Mouse (Mus musculus): ENCODE measurements around the gene Sh3bgrl2. TPM values are rescaled to one million over a fixed set of nuclear protein-coding genes. Genes with fewer than 3 reads are reported as not detected.

Gene Sh3bgrl2
- polyA plus RNA-seq, 1 experiment: 12.1 TPM

GRCm38 (mm10) chr9:83615912-83616585 is 67.9 kb downstream of the Sh3bgrl2 start:
- no peak for DNase-seq
- WGBS: 29% methylated on average over 6 of the region's 6 CpGs
- no peak overlapping the region for H3K27ac ChIP-seq (ENCODE audit: insufficient read depth, low read depth, low read length)

DNA sequence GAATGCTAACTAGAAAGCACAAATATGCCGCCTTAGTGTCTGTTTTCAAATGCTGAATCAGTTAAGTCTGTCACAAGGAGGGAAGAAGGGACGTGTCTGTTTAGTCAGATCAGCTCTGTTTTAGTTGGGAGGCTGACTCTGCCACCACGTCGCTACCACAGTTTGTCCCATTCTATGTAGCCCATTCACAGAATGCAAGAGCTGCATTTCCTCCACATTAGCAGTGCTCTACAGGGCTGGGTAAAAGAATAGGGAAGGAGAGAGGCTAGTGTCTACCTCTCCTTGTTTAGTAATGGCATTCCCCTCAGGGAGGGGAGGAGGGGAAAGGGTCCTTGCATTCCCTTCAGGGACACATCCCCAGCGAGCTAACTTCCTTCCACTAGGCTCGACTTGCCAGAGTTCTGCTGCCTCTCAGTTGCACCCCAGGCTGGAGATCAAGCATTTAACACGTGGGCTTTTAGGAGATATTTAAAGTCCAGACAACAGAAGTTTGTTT is 68.5 kb downstream of the Sh3bgrl2 start:
- Histone ChIP-seq H3K4me3 (ENCODE audit: insufficient read depth, low read depth, low read length) (no peak overlapping the region), H3K27me3 (replicated peaks; ENCODE audit: control insufficient read depth, insufficient read depth, low read length) (no peaks in the 10 kb centered on the region), H3K4me1 (ENCODE audit: control insufficient read depth, insufficient read depth, low read length) (no peaks in the 10 kb centered on the region; the same call in 1 of the 2 replicates), H3K36me3 (ENCODE audit: control insufficient read depth, insufficient read depth, low read length) (no peaks in the 10 kb centered on the region), H3K27ac (ENCODE audit: insufficient read depth, low read depth, low read length) (no peak overlapping the region)
- 13% methylated on average over 7 of the region's 7 CpGs for WGBS
- no peak for DNase-seq
- TF ChIP-seq CTCF (conservative IDR thresholded peaks at IDR 0.05; ENCODE audit: insufficient read depth, insufficient read length, low read depth, low read length) (no peak), POLR2A (IDR thresholded peaks at IDR 0.05; ENCODE audit: low read depth, low read length) (no peak)

More at GRCm38 (mm10) chr9:83615912-83616585, 67.9 kb downstream of the Sh3bgrl2 start:
- Histone ChIP-seq H3K36me3 (ENCODE audit: control insufficient read depth, insufficient read depth, low read length) (no peaks in the 10 kb centered on the region), H3K27me3 (replicated peaks; ENCODE audit: control insufficient read depth, insufficient read depth, low read length) (no peaks in the 10 kb centered on the region), H3K4me3 (ENCODE audit: insufficient read depth, low read depth, low read length) (no peak overlapping the region), H3K4me1 (ENCODE audit: control insufficient read depth, insufficient read depth, low read length) (no peaks in the 10 kb centered on the region; the same call in 1 of the 2 replicates)
- TF ChIP-seq CTCF (conservative IDR thresholded peaks at IDR 0.05; ENCODE audit: insufficient read depth, insufficient read length, low read depth, low read length): no peak
- TF ChIP-seq POLR2A (IDR thresholded peaks at IDR 0.05; ENCODE audit: low read depth, low read length): no peak

DNA sequence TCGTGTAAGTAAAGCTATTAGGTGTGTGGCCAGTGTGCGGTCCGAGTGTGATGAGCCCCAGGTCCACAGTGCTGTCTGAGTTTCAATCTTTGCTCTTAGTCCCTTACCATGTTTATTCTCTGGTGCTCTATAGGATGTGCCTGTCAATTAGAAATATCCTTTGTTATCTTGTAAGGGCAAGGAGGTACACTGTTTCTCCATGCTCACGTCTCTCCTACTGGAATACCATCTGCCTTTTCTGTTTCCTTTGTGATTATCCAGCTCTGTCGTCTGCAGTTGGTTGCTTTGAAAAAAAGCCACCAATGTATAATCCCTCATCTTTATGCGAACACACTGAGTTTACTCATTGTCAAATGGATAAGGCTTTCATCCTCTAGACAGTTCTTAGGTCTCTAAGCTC is 75.3 kb downstream of the Sh3bgrl2 start:
- DNase-seq: no peak
- Histone ChIP-seq H3K4me3 (ENCODE audit: insufficient read depth, low read depth, low read length) (no peak overlapping the region), H3K27me3 (replicated peaks; ENCODE audit: control insufficient read depth, insufficient read depth, low read length) (no peaks in the 10 kb centered on the region), H3K4me1 (ENCODE audit: control insufficient read depth, insufficient read depth, low read length) (no peaks in the 10 kb centered on the region), H3K36me3 (ENCODE audit: control insufficient read depth, insufficient read depth, low read length) (no peaks in the 10 kb centered on the region), H3K27ac (ENCODE audit: insufficient read depth, low read depth, low read length) (no peak overlapping the region)
- 74% methylated on average over 6 of the region's 6 CpGs for WGBS
- TF ChIP-seq POLR2A (IDR thresholded peaks at IDR 0.05; ENCODE audit: low read depth, low read length) (no peak), CTCF (conservative IDR thresholded peaks at IDR 0.05; ENCODE audit: insufficient read depth, insufficient read length, low read depth, low read length) (no peak)

GRCm38 (mm10) chr9:83624193-83624592 is 76.1 kb downstream of the Sh3bgrl2 start:
- Histone ChIP-seq H3K4me3 (ENCODE audit: insufficient read depth, low read depth, low read length) (no peak overlapping the region), H3K36me3 (ENCODE audit: control insufficient read depth, insufficient read depth, low read length) (no peaks in the 10 kb centered on the region), H3K27me3 (replicated peaks; ENCODE audit: control insufficient read depth, insufficient read depth, low read length) (no peaks in the 10 kb centered on the region), H3K27ac (ENCODE audit: insufficient read depth, low read depth, low read length) (no peak overlapping the region), H3K4me1 (ENCODE audit: control insufficient read depth, insufficient read depth, low read length) (no peaks in the 10 kb centered on the region)
- no peak for DNase-seq
- TF ChIP-seq POLR2A (IDR thresholded peaks at IDR 0.05; ENCODE audit: low read depth, low read length) (no peak), CTCF (conservative IDR thresholded peaks at IDR 0.05; ENCODE audit: insufficient read depth, insufficient read length, low read depth, low read length) (no peak)
- WGBS: 44% methylated on average over 5 of the region's 5 CpGs

DNA sequence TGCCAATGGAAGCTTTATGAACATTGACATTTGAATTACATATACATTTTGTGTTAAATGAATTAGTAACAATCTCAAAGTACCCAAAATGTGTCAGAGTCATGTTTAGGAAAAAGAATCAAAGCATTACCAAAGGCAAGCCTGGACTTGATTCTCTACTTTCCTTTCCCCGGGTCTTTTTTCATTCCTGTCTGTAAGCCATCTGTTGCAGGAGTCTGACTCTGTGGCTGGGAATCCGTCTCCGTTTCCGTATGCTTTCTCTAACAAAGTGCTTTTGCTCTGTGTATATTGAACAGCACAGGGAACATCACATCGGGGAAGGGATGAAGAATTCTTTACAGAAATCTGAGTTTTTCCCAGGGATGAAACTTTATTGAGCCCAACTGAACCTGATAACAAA is 77.0 kb downstream of the Sh3bgrl2 start:
- no peak for DNase-seq
- 83% methylated on average over 5 of the region's 5 CpGs for WGBS
- Histone ChIP-seq H3K27me3 (replicated peaks; ENCODE audit: control insufficient read depth, insufficient read depth, low read length) (no peaks in the 10 kb centered on the region), H3K4me3 (ENCODE audit: insufficient read depth, low read depth, low read length) (no peak overlapping the region), H3K36me3 (ENCODE audit: control insufficient read depth, insufficient read depth, low read length) (no peaks in the 10 kb centered on the region), H3K4me1 (ENCODE audit: control insufficient read depth, insufficient read depth, low read length) (no peaks in the 10 kb centered on the region), H3K27ac (ENCODE audit: insufficient read depth, low read depth, low read length) (no peak overlapping the region)
- TF ChIP-seq CTCF (conservative IDR thresholded peaks at IDR 0.05; ENCODE audit: insufficient read depth, insufficient read length, low read depth, low read length): no peak
- no peak for TF ChIP-seq POLR2A (IDR thresholded peaks at IDR 0.05; ENCODE audit: low read depth, low read length)

- TF ChIP-seq POLR2A (IDR thresholded peaks at IDR 0.05; ENCODE audit: low read depth, low read length): no peak
- Histone ChIP-seq H3K36me3 (ENCODE audit: control insufficient read depth, insufficient read depth, low read length) (no peaks in the 10 kb centered on the region), H3K4me1 (ENCODE audit: control insufficient read depth, insufficient read depth, low read length) (no peaks in the 10 kb centered on the region), H3K27me3 (replicated peaks; ENCODE audit: control insufficient read depth, insufficient read depth, low read length) (no peaks in the 10 kb centered on the region), H3K4me3 (ENCODE audit: insufficient read depth, low read depth, low read length) (no peak overlapping the region), H3K27ac (ENCODE audit: insufficient read depth, low read depth, low read length) (no peak overlapping the region)
- no peak for DNase-seq
- WGBS: 50% methylated on average over 19 of the region's 19 CpGs
Measured at GRCm38 (mm10) chr9:83628669-83629612, 80.8 kb downstream of the Sh3bgrl2 start.

DNA sequence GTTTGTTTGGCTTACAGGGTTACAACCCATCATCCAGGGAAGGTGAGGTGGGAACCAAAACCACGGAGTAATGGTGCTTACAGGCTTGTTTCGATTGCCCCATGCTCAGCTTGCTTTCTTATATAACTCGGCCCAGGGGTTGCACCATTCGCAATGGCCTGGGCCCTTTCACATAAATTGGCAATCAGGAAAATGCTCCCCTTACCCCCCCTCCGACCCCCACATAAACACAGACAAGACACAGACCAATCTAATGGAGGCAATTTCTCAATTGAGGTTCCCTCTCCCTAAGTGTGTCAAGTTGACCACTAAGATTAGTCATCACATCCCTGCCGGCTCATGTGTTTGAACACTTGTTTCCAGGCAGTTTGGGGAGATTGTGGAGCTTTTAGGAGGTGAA is 82.2 kb downstream of the Sh3bgrl2 start:
- TF ChIP-seq CTCF (conservative IDR thresholded peaks at IDR 0.05; ENCODE audit: insufficient read depth, insufficient read length, low read depth, low read length): no peak
- TF ChIP-seq POLR2A (IDR thresholded peaks at IDR 0.05; ENCODE audit: low read depth, low read length): no peak
- H3K27ac ChIP-seq (ENCODE audit: insufficient read depth, low read depth, low read length): no peak overlapping the region
- 68% methylated on average over 6 of the region's 6 CpGs for WGBS

More for the DNA sequence above, 82.2 kb downstream of the Sh3bgrl2 start:
- Histone ChIP-seq H3K4me3 (ENCODE audit: insufficient read depth, low read depth, low read length) (no peak overlapping the region), H3K36me3 (ENCODE audit: control insufficient read depth, insufficient read depth, low read length) (no peaks in the 10 kb centered on the region), H3K4me1 (ENCODE audit: control insufficient read depth, insufficient read depth, low read length) (no peaks in the 10 kb centered on the region), H3K27me3 (replicated peaks; ENCODE audit: control insufficient read depth, insufficient read depth, low read length) (no peaks in the 10 kb centered on the region)
- DNase-seq: no peak
